Mouse (Mus musculus) E14TG2a.4 (cell line): Measurements from ENCODE around the gene Sdsl.

Experiments
- CTCF ChIP-seq: conservative IDR thresholded peaks from 2 replicates; pipeline ENCODE4 v1.5.1; 2014; ENCODE audit warnings: low read length
- NANOG ChIP-seq: IDR thresholded peaks from 2 replicates; pipeline ENCODE4 v1.6.1; 2014; ENCODE audit warnings: borderline replicate concordance, low read length, mixed read lengths
- POU5F1 ChIP-seq: IDR thresholded peaks from 2 replicates; pipeline ENCODE4 v1.6.1; 2014; ENCODE audit warnings: low read length, borderline replicate concordance

- TF ChIP-seq NANOG = no peak
- no peak for TF ChIP-seq CTCF
- TF ChIP-seq POU5F1 = no peak
These were observed 22.6 kb upstream of the Sdsl start for GRCm38 (mm10) chr5:120495064-120495702.
